Mouse (Mus musculus) cortical plate, adult 2 months (tissue): ENCODE results near the gene Olfr214. TPM values are rescaled to one million over a fixed set of nuclear protein-coding genes. Genes with fewer than 3 reads are reported as not detected.

Source experiments
- H3K27ac ChIP-seq: fragments of 200-500 bp; 2 replicates; pipeline ENCODE4 v1.5.1; 2012; ENCODE audit warnings: low read length, control low read depth, inconsistent platforms; ENCODE audit not compliant: insufficient read depth
- H3K4me1 ChIP-seq: fragments of 200-500 bp; 2 replicates; pipeline ENCODE4 v1.6.1; 2011; ENCODE audit warnings: low read length; ENCODE audit not compliant: control insufficient read depth, insufficient read depth
- H3K4me3 ChIP-seq: fragments of 200-500 bp; 2 replicates; pipeline ENCODE4 v1.5.1; 2011; ENCODE audit warnings: mild to moderate bottlenecking, low read length, control low read depth; ENCODE audit not compliant: insufficient read depth
- CTCF ChIP-seq: fragments of 200-500 bp; IDR thresholded peaks from 2 replicates; pipeline ENCODE4 v1.5.1; 2011; ENCODE audit warnings: mild to moderate bottlenecking, control low read depth, low read length; ENCODE audit not compliant: insufficient read depth; ENCODE audit errors: extremely low read depth
- POLR2A ChIP-seq: fragments of 200-500 bp; IDR thresholded peaks from 2 replicates; pipeline ENCODE4 v1.6.1; 2011; ENCODE audit warnings: mild to moderate bottlenecking, low read length, control low read depth; ENCODE audit not compliant: insufficient read depth; ENCODE audit errors: extremely low read depth
- polyA plus RNA-seq: library from polyadenylated mRNA; depleted of rRNA; stranded (reverse); fragments of >200 nt; gene quantifications from 2 replicates; pipeline ENCODE4 v1.2.3, GENCODE M21; 2012; rRNA removed

The Olfr214 gene
- polyA plus RNA-seq, 1 experiment: not detected

DNA sequence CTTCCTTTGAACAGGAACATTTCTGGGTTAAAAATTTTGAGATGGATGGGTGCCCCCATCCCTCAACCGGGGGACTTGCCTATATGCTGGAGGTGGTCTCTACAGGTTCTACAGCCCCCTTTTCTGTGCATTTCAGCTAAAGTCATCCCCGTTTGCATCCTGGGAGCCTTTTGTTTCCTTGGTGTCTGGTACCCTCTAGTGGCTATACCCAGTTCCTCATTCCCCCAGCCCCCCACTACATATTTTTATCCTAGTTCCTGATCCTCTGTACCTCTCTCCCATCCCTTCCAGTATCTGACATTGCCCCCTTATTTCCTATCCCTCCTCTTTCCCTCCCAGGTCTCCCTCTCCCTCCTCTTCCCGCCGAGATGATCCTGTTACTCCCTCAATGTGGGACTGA, 53.2 kb downstream of the Olfr214 start:
- Histone ChIP-seq H3K4me1 (no peaks in the 10 kb centered on the region), H3K27ac (no peak overlapping the region), H3K4me3 (no peak overlapping the region)
- no peak for TF ChIP-seq CTCF
- no peak for TF ChIP-seq POLR2A

Other genes starting within 250 kb of the Olfr214 start
- gene March8, start 216.2 kb upstream of the Olfr214 start, polyA plus RNA-seq: 56.6 and 61.6 TPM in 2 replicates
- 1.3 and 1.5 TPM in 2 replicates for gene Alox5, start 93.1 kb upstream of the Olfr214 start, polyA plus RNA-seq
- not detected in 2 replicates for gene Olfr211, start 65.1 kb upstream of the Olfr214 start, polyA plus RNA-seq
- not detected in 2 replicates for gene Olfr212, start 47.7 kb upstream of the Olfr214 start, polyA plus RNA-seq
- gene Olfr213, start 15.8 kb upstream of the Olfr214 start, polyA plus RNA-seq: not detected in 2 replicates
- 0.08 and 0.11 TPM in 2 replicates for gene Gm5580, start 3.1 kb upstream of the Olfr214 start, polyA plus RNA-seq
- not detected in 2 replicates for gene Olfr215, start 30.0 kb downstream of the Olfr214 start, polyA plus RNA-seq
- 27.3 and 27.7 TPM in 2 replicates for gene Zfp422, start 74.8 kb downstream of the Olfr214 start, polyA plus RNA-seq
- gene Depp1, start 96.4 kb downstream of the Olfr214 start, polyA plus RNA-seq: 1.6 and 2.1 TPM in 2 replicates
- 3.5 and 3.9 TPM in 2 replicates for gene Rassf4, start 119.7 kb downstream of the Olfr214 start, polyA plus RNA-seq
- gene Tmem72, start 162.7 kb downstream of the Olfr214 start, polyA plus RNA-seq: 0.08 TPM in 2 replicates